Mouse (Mus musculus) layer of hippocampus, adult 11-12 months (tissue): ENCODE measurements around the gene Dek.

ENCODE experiments used
- DNase-seq: peaks from one replicate; pipeline ENCODE4 v3.0.0; 2022; ENCODE audit warnings: low spot score

The Dek gene

DNA sequence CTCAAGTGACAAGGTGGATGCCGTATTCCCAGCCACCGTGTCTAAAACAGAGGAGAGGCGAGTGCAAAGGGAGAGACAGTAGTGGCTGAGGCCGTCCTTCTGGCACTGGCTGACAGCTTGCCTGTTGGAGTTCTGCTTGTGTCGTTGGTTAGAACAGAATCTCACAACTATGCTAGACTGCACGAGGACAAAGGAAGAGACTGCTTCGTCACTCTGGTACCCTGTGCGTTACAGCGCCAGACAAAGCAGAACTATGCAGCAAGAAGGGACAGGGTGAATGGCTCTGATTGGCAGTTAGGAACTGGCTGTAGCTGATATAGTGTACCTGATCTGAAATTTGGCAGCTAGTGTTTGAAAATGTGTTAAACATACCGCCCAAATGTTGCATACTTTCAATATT is 52.0 kb downstream of the Dek start:
- DNase-seq = no peak

GRCm38 (mm10) chr13:47050009-47050408 is 56.0 kb downstream of the Dek start:
- DNase-seq = no peak

DNA sequence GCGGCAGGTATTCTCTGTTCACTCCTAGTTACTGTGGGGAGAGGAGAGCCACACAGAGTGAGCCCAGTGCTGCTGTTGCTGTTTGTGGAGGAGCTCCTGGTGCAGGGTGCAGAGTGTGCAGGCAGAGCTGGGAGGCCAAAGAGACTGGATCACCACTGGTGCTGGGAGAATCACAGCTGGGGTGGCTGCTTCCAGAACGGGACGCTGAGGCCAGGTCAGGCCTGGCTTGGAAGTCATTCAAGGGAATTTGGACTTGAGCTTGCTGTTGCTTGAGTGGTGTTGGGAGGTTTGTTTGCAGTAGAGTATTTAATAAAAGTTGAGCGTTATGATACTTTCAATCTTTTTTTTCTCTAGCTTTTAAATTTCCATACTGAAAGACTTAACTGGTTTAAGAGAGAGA is 58.0 kb downstream of the Dek start:
- no peak for DNase-seq

DNA sequence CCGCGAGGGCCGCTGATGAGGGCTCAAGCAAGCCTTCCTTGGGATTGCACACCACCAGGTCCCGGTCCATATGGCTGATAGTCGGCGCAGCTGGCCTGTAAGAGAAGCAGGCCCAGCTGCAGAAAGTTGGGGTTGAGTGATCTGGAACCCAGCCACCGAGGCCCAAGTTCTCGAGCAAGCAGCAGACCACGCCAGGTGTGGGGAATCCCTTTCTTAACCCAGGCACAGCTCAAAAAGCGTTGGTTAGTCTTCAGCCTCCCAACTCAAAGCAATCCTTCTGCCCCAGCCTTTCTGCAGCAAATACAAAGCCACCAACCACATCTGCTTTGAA is 61.4 kb downstream of the Dek start, which contains the start of gene Tpmt:
Tpmt (minus strand) TSS at position 121 of the 331 bp plus-strand sequence.
- DNase-seq = no peak

DNA sequence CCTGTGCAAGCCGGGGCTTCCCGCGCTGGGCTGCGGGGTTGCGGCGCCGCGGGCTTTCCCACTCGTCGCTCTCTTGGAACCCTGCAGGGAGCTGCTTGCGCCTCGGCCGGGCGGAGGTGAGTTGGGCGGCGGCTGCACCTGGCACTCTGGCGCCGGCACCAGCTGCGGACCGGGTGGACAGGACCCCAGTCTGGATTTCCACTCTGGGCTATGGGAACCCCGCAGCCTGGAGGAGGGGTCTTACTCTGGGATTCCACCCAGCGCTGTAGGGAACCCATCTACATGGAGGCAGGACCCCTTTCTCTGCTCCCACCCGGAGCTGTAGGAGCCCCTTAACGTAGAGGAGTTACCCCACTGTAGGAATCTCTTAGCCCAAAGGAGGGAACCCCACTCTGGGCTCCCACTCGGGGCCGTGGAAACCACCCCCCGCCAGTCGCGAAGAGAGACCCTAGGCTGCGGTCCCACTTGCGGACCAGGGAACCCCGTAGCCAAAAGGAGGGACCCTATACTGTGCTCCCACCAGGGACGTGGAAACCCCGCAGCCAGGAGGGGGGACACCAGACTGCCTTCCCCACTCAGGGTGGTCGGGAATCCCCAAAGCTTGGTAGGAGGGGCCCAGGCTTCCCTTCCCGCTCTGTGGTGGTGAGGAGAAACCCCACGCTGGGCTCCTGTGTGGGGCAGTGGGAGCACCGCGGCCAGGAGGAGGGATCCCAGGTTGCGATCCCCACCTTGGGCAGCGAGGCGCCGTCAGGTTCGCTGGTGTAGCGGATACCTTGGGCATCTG is 62.0 kb downstream of the Dek start:
- no peak for DNase-seq

DNA sequence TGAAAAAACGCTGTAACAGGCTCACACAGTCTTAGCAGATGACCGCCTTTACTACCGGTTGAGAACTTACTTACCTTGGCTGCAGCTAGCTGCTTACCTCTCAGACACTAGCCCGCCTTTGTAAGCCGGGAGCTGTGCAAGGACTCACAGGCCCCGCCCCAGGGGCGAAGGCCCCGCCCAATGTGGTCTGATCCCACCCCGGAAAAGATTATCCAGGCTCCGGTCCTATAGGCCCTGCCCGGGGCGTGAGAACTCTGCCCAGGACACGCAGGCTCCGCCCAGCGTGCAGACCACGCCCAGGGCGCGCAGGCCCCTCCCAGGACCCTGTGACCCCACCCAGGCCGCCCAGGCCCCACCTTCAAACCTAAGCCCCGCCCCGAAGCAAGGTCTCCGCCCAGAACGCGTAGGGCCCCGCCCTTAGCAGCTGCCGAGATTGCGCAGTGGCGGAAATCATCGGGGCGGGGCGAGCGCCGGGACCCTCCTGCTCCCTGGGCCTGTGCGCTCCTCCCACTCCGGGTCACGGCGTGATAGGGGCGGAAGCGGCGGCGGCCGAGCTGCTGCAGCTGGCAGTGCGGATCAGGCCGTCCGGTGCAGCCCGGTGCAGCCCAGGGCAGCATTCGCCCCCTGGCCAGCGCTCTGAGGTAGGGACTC is 62.8 kb downstream of the Dek start, which contains the start of gene Kdm1b:
Kdm1b (plus strand) TSS at position 470 of the 651 bp plus-strand sequence.
- DNase-seq = peak; percentile 98

DNA sequence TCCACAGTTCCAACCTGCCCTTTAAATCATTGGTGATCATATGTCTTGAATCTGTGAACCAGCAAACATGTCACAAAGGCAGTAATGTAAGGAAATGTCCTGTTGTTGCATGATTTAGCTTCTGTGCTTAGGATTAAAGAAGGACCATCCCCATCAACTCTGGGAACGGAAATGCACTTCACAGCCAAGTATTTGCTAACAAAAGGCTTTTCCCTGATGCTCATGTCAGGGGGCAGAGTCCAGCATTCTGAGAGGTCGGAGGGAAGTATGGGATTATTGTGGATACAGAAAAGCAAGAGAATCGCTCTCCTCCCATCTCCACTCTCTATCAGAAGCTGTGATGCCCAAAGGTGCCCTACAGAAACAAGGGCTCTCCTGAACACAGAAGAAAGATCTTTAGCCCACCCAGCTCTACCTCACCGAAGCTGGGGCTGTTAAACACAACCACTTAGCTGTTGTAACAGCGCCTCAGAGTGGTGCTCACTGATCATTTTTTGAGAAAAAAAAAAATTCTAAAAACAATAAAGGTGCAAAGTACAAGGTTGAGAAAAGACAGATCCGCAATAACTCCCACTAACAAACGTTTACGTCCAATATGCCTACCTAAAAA is 63.9 kb downstream of the Dek start:
- DNase-seq = no peak

DNA sequence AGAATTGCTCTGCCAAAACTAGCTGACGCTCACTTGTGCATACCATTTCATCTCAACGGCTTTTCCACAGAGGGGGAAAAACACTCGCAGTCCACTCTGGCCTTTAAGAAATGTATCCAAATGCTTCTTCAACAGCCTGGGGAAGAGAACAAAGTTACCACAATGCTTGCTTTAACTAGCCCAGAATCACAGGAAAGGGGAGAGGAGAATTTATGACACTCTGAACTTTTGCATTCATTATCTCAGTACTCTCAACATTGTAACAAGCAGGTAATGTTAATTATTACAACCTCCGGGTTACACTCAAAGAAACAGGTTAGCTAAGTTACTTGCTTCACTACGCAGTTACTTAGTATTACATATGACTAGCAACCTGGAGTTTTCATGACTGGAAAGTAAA is 65.9 kb downstream of the Dek start:
- DNase-seq = no peak

GRCm38 (mm10) chr13:47037946-47038345 is 68.1 kb downstream of the Dek start:
- DNase-seq = no peak
